Mouse (Mus musculus) CH12.LX (cell line): Measurements from ENCODE around the gene Polr3gl.

Experiments used
- CHD1 ChIP-seq: IDR thresholded peaks from 2 replicates; pipeline ENCODE4 v1.6.1; 2012; ENCODE audit warnings: low read depth, low read length, improper control_type of control experiment, inconsistent platforms
- CTCF ChIP-seq, 2 experiments: IDR thresholded peaks in 1 of 2; conservative IDR thresholded peaks in 1 of 2; 2 replicates each; pipeline ENCODE4 v1.5.1; 2011 to 2012; ENCODE audit warnings: low read depth in 2 of 2, low read length in 2 of 2, improper control_type of control experiment in 1 of 2, inconsistent platforms in 1 of 2, mild to moderate bottlenecking in 1 of 2, moderate library complexity in 1 of 2
- EP300 ChIP-seq: IDR thresholded peaks from 2 replicates; pipeline ENCODE4 v1.6.1; 2011; ENCODE audit warnings: low read length, improper control_type of control experiment
- HCFC1 ChIP-seq: IDR thresholded peaks from 2 replicates; pipeline ENCODE4 v1.6.1; 2012; ENCODE audit warnings: low read depth, mild to moderate bottlenecking, inconsistent platforms, low read length, improper control_type of control experiment
- JUND ChIP-seq: conservative IDR thresholded peaks from 2 replicates; pipeline ENCODE4 v1.6.1; 2011; ENCODE audit warnings: low read depth, low read length, improper control_type of control experiment
- MAZ ChIP-seq: IDR thresholded peaks from 2 replicates; pipeline ENCODE4 v1.6.1; 2012; ENCODE audit warnings: low read depth, mild to moderate bottlenecking, inconsistent platforms, low read length, improper control_type of control experiment, moderate library complexity
- MEF2A ChIP-seq: IDR thresholded peaks from 2 replicates; pipeline ENCODE4 v1.6.1; 2014; ENCODE audit warnings: low read depth, mild to moderate bottlenecking, inconsistent platforms, low read length, improper control_type of control experiment, borderline replicate concordance
- POLR2A ChIP-seq: IDR thresholded peaks from 2 replicates; pipeline ENCODE4 v1.6.1; 2011; ENCODE audit warnings: low read depth, mild to moderate bottlenecking, improper control_type of control experiment, low read length
- RCOR1 ChIP-seq: conservative IDR thresholded peaks from 2 replicates; pipeline ENCODE4 v1.6.1; 2012; ENCODE audit warnings: low read depth, mild to moderate bottlenecking, inconsistent platforms, low read length, improper control_type of control experiment
- SIN3A ChIP-seq: IDR thresholded peaks from 2 replicates; pipeline ENCODE4 v1.6.1; 2012; ENCODE audit warnings: low read length, improper control_type of control experiment, inconsistent platforms
- ZKSCAN1 ChIP-seq: IDR thresholded peaks from 2 replicates; pipeline ENCODE4 v1.6.1; 2012; ENCODE audit warnings: low read depth, inconsistent platforms, low read length, improper control_type of control experiment, borderline replicate concordance
- ZNF384 ChIP-seq: IDR thresholded peaks from 2 replicates; pipeline ENCODE4 v1.6.1; 2012; ENCODE audit warnings: low read depth, low read length, improper control_type of control experiment, inconsistent platforms

- TF ChIP-seq ZNF384 (no peak), ZKSCAN1 (no peak), EP300 (peak; percentile 39; the same call in 1 of the 2 replicates), JUND (no peak), CTCF (conservative IDR thresholded peaks at IDR 0.05 in 1 of 2, IDR thresholded peaks at IDR 0.05 in 1 of 2; ENCODE audit: low read depth in 2 of 2, low read length in 2 of 2) (no peak), HCFC1 (no peak), MEF2A (no peak), CHD1 (peak; percentile 86; the same call in 1 of the 2 replicates), MAZ (no peak; the same call in 1 of the 2 replicates), RCOR1 (0 out of 2 replicates have a peak, but pooled peaks have one; percentile 25), SIN3A (no peak; the same call in 1 of the 2 replicates), POLR2A (no peak)
These were observed 35.8 kb downstream of the Polr3gl start for GRCm38 (mm10) chr3:96558159-96558558.
